In the genomic region with DNA sequence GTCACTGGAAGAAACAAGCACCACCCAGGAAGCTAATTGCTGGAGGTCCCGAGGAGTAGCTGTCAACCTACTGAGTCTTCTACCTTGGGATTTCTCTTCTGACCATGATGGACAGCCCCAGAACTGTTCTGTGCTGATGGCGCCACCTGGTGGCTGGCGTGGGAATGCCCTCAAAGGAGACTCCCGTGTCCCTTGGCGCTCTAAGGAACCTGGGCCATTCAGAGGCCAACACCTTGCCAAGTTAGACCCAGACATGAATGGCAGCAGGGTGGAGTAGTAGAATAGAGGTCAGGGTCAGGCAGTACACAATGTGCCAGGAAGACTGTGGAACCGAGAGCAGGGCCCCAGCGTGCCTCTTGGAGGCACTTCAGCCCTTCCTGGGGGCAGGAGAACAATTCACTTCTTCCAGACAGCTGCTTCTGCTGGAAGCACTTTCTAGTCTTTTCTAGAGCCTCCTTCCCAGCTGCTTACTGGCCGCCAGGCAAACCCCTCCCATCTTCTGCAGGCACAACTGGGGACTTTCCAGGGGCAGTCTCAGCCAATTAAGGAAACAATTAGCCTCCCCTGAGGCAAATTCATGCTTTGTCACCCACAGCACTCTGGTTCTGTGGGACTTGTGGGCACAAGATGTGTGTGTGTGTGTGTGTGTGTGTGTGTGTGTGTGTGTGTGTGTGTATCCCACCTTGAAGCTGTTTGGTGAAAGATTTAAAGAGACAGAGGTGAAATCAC, we compare ENCODE assay signal across 7 mouse cellular contexts. TPM values are rescaled to one million over a fixed set of nuclear protein-coding genes. Genes with fewer than 3 reads are reported as not detected.
DNase-seq lines count a peak whose midpoint lies in the region; ATAC-seq and TF ChIP-seq lines count a peak whose summit lies in the region.

No protein-coding gene starts in this region.

- peak; percentile 98 for TF ChIP-seq CTCF in hindbrain, postnatal 0 days (IDR thresholded peaks at IDR 0.05; ENCODE audit: low read depth)
- peak; percentile 98 for TF ChIP-seq CTCF in spleen, adult 2 months (IDR thresholded peaks at IDR 0.05; ENCODE audit: extremely low read depth, insufficient read depth, insufficient read length, insufficient replicate concordance)

- no peak overlapping the region for H3K9ac ChIP-seq in hindbrain, postnatal 0 days (replicated peaks; ENCODE audit: low read length)

- H3K36me3 ChIP-seq in hindbrain, postnatal 0 days (ENCODE audit: insufficient read depth, low read length) = no peaks in the 10 kb centered on the region
- no peaks in the 10 kb centered on the region for H3K36me3 ChIP-seq in spleen, adult 2 months (ENCODE audit: control insufficient read depth, insufficient read depth, low read length)

- peak; percentile 41; the same call in 1 of the 2 replicates for ATAC-seq in frontal cortex, adult (ENCODE audit: low TSS enrichment)
- ATAC-seq in hindbrain, postnatal 0 days = peak; percentile 41; the same call in 1 of the 2 replicates
- peak; percentile 70 for ATAC-seq in megakaryocyte-erythroid progenitor cell, adult 5-6 weeks (replicated peaks; ENCODE audit: low FRiP score, low TSS enrichment, poor library complexity, severe bottlenecking)

- peak; percentile 78 for DNase-seq in WW6 (ENCODE audit: low read depth, low spot score)
- peak; percentile 89 for DNase-seq in cerebellum, adult 9-10 months
- peak; percentile 87 for DNase-seq in hindbrain, postnatal 0 days (ENCODE audit: low spot score)
- DNase-seq in left cerebral cortex, adult 11 months (ENCODE audit: low spot score) = peak; percentile 79
- DNase-seq in spleen, adult 2 months (ENCODE audit: low read depth in 1 of 2, low spot score in 2 of 2) = peak; percentile 65 to 91

- no peak overlapping the region for H3K4me2 ChIP-seq in hindbrain, postnatal 0 days (ENCODE audit: low read depth, low read length)

- WGBS in hindbrain, postnatal 0 days = 8% methylated on average over 8 of the region's 8 CpGs
- 3% methylated on average over 8 of the region's 8 CpGs for WGBS in spleen, adult 2 months

- no peaks in the 10 kb centered on the region for H3K9me3 ChIP-seq in hindbrain, postnatal 0 days (ENCODE audit: low read length)

- H3K4me3 ChIP-seq in hindbrain, postnatal 0 days (ENCODE audit: low read length) = no peak overlapping the region
- H3K4me3 ChIP-seq in spleen, adult 2 months (ENCODE audit: extremely low read depth, insufficient read depth, insufficient read length) = no peak overlapping the region

- no peak overlapping the region for H3K27ac ChIP-seq in hindbrain, postnatal 0 days
- H3K27ac ChIP-seq in spleen, adult 2 months (ENCODE audit: insufficient read depth, low read length) = peak overlapping the region; percentile 16; the same call in 1 of the 2 replicates

- H3K27me3 ChIP-seq in hindbrain, postnatal 0 days (ENCODE audit: insufficient read depth, low read length) = no peaks in the 10 kb centered on the region
- H3K27me3 ChIP-seq in spleen, adult 2 months (ENCODE audit: control insufficient read depth, insufficient read depth, low read length) = no peaks in the 10 kb centered on the region

- no peak for TF ChIP-seq POLR2A in spleen, adult 2 months (IDR thresholded peaks at IDR 0.05; ENCODE audit: low read depth, low read length)

- peaks cover 28% of the 10 kb centered on the region for H3K4me1 ChIP-seq in hindbrain, postnatal 0 days (ENCODE audit: insufficient read depth, low read length)
- H3K4me1 ChIP-seq in spleen, adult 2 months (ENCODE audit: control insufficient read depth, insufficient read depth, insufficient read length) = peaks cover 25% of the 10 kb centered on the region; the same call in 1 of the 2 replicates

RNA-seq across cellular contexts. Expression of gene Nfam1, which starts 4.8 kb away (rescaled TPM):
- total RNA-seq in hindbrain, postnatal 0 days (2014; rRNA removed) = 1.7 and 3.3 TPM in 2 replicates
- polyA plus RNA-seq in hindbrain, postnatal 0 days (2015; fragmentation: Nextera tagmentation; extraction: Ambion mirVana) = 1.7 and 1.8 TPM in 2 replicates
- total RNA-seq in megakaryocyte-erythroid progenitor cell, adult 5-6 weeks (2014; fragmentation: Nextera tagmentation) = 3.7 and 4.1 TPM in 2 replicates
- total RNA-seq in megakaryocyte-erythroid progenitor cell, adult 5-6 weeks (2017) = 2.7 and 6.9 TPM in 2 replicates
- 30.7 and 31.0 TPM in 2 replicates for polyA plus RNA-seq in spleen, adult 2 months (2012; rRNA removed)

RNA-seq across cellular contexts. Expression of gene Tcf20, which starts 50.2 kb away (rescaled TPM):
- total RNA-seq in hindbrain, postnatal 0 days (2014; rRNA removed) = 89.2 and 98.3 TPM in 2 replicates
- polyA plus RNA-seq in hindbrain, postnatal 0 days (2015; fragmentation: Nextera tagmentation; extraction: Ambion mirVana) = 8.6 and 8.8 TPM in 2 replicates
- total RNA-seq in megakaryocyte-erythroid progenitor cell, adult 5-6 weeks (2014; fragmentation: Nextera tagmentation) = 57.7 and 70.5 TPM in 2 replicates
- 87.5 and 106 TPM in 2 replicates for total RNA-seq in megakaryocyte-erythroid progenitor cell, adult 5-6 weeks (2017)
- polyA plus RNA-seq in spleen, adult 2 months (2012; rRNA removed) = 21.4 and 27.0 TPM in 2 replicates

RNA-seq across cellular contexts. Expression of gene Serhl, which starts 51.4 kb away (rescaled TPM):
- 12.6 and 12.9 TPM in 2 replicates for total RNA-seq in hindbrain, postnatal 0 days (2014; rRNA removed)
- 37.4 and 38.5 TPM in 2 replicates for polyA plus RNA-seq in hindbrain, postnatal 0 days (2015; fragmentation: Nextera tagmentation; extraction: Ambion mirVana)
- 46.0 and 51.6 TPM in 2 replicates for total RNA-seq in megakaryocyte-erythroid progenitor cell, adult 5-6 weeks (2014; fragmentation: Nextera tagmentation)
- 32.0 and 45.4 TPM in 2 replicates for total RNA-seq in megakaryocyte-erythroid progenitor cell, adult 5-6 weeks (2017)
- polyA plus RNA-seq in spleen, adult 2 months (2012; rRNA removed) = 31.4 and 37.1 TPM in 2 replicates
